Mouse (Mus musculus) skeletal muscle tissue, adult 2 months (tissue): ENCODE data around the gene Tnfrsf18.

Experiments
- DNase-seq: peaks from one replicate; pipeline ENCODE4 v3.0.0-alpha.2; 2012; ENCODE audit warnings: low read depth, low spot score

Gene Tnfrsf18

DNA sequence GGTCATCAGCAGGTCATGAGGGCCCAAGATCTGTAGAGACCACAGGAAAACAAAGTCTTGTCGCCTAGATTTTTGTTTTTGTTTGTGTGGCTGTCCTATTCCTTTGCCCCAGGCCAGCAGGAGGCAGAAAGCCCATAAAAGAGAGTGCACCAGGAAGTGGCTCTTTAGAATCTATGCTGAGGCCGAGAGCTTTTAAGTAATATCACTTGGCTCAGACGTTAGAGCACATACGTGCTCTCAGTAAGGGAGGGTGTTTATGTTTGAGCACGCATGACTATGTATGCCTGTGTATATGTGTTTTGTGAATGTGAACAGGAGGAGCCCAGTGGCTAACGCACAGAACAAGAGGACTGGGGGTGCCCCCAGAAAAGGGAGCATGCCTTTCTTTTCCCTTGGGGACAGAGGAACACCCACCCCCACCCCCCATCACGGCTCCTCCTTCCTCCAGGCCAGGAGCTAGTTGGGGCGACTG, 51.0 kb downstream of the Tnfrsf18 start:
- DNase-seq: no peak

- DNase-seq: peak; percentile 24
These were observed 51.7 kb downstream of the Tnfrsf18 start for GRCm38 (mm10) chr4:156077499-156078301.
